In the genomic region with DNA sequence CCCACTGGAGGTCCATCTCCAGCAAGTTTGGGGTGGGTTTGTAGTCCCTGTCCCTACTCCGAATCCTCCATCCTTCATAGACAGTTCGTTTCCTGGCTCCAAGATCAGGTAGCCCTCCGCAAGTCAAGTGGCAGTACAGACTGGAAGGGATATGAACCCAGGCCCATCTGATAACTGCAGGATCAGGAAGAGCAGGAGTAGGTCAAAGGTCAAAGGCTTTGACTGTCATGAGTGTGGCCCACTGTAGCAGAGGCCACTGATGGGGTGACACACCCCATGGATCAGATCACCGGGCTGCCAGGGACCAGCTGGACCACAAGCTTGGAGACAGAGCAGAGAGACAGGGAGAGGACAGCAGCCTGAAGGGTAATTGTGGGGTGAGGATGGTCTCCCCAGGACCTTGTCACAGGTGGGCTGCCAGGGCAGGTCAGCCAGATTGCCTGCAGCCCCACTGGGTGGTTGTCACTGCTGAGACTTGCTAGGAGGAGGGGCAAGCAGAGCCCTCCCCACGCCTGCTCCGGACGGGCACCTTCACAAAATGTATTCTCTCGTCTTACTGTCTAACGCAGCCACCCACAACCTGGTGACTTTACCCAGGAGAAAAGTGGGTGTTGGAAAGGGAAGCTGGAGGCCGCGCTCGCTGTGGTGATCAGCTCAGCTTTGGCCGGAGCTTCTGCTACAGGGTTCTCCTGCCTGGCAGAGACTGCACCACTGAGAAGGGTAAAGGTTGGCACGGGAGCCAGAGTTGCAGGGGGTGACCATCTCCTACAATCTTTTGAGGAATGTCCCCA, we compare ENCODE assay signal across 12 mouse cellular contexts. TPM values are rescaled to one million over a fixed set of nuclear protein-coding genes. Genes with fewer than 3 reads are reported as not detected.
DNase-seq lines count a peak whose midpoint lies in the region; ATAC-seq and TF ChIP-seq lines count a peak whose summit lies in the region.
"Had no signal": no experiment of that assay in that cellular context is flagged by ENCODE, and none has a peak within 500 bp of the region (broad histone marks: within the 10 kb centered on the region; RNA-seq: fewer than 3 reads in every experiment).

No protein-coding gene starts in this region.

- WGBS in hindbrain, postnatal 0 days = 86% methylated on average over 14 of the region's 14 CpGs
- WGBS in hindbrain, embryonic 13.5 days = 90% methylated on average over 14 of the region's 14 CpGs

- no peaks in the 10 kb centered on the region for H3K4me1 ChIP-seq in hindbrain, postnatal 0 days (ENCODE audit: insufficient read depth, low read length)
- peaks cover 21% of the 10 kb centered on the region for H3K4me1 ChIP-seq in hindbrain, embryonic 13.5 days (replicated peaks)

- peaks cover 8% of the 10 kb centered on the region; the same call in 1 of the 2 replicates for H3K27me3 ChIP-seq in hindbrain, postnatal 0 days (ENCODE audit: insufficient read depth, low read length)
- H3K27me3 ChIP-seq in hindbrain, embryonic 13.5 days = peaks cover 63% of the 10 kb centered on the region
- H3K27me3 ChIP-seq: Patski had no signal

- TF ChIP-seq CTCF in hindbrain, postnatal 0 days (IDR thresholded peaks at IDR 0.05; ENCODE audit: low read depth) = no peak

- H3K36me3 ChIP-seq in hindbrain, postnatal 0 days (ENCODE audit: insufficient read depth, low read length) = no peaks in the 10 kb centered on the region
- H3K36me3 ChIP-seq in hindbrain, embryonic 13.5 days = no peaks in the 10 kb centered on the region
- H3K36me3 ChIP-seq: embryonic facial prominence, embryonic 12.5 days had no signal

- no peak for ATAC-seq in hindbrain, postnatal 0 days
- ATAC-seq in hindbrain, embryonic 13.5 days (ENCODE audit: low FRiP score) = no peak
- ATAC-seq: Patski had no signal

- peak; percentile 65 for DNase-seq in adrenal gland, adult 2 months
- no peak for DNase-seq in adrenal gland, adult 8-10 months
- no peak for DNase-seq in hindbrain, postnatal 0 days (ENCODE audit: low spot score)
- peak; percentile 55 to 60 for DNase-seq in right cerebral cortex, adult 2 months (ENCODE audit: low spot score in 2 of 2)
- DNase-seq in right cerebral cortex, postnatal 10 days (ENCODE audit: low spot score in 2 of 2) = no peak
- DNase-seq in urinary bladder, postnatal 14 days (ENCODE audit: low spot score) = no peak
- no peak for DNase-seq in retina, postnatal 1 day
- DNase-seq: spleen, adult 18-20 months had no signal

- peak overlapping the region; percentile 79; the same call in 1 of the 2 replicates for H3K4me2 ChIP-seq in hindbrain, postnatal 0 days (ENCODE audit: low read depth, low read length)
- no peak overlapping the region for H3K4me2 ChIP-seq in hindbrain, embryonic 13.5 days
- H3K4me2 ChIP-seq: embryonic facial prominence, embryonic 12.5 days had no signal

- H3K27ac ChIP-seq in hindbrain, postnatal 0 days = no peak overlapping the region
- H3K27ac ChIP-seq in hindbrain, embryonic 13.5 days = no peak overlapping the region
- H3K27ac ChIP-seq: embryonic facial prominence, embryonic 12.5 days had no signal

- H3K9me3 ChIP-seq in hindbrain, postnatal 0 days (ENCODE audit: low read length) = no peaks in the 10 kb centered on the region
- H3K9me3 ChIP-seq in hindbrain, embryonic 13.5 days = 0 out of 2 replicates have a peak, but pooled peaks cover 8% of the 10 kb centered on the region
- H3K9me3 ChIP-seq: embryonic facial prominence, embryonic 12.5 days had no signal

- H3K4me3 ChIP-seq in hindbrain, postnatal 0 days (ENCODE audit: low read length) = no peak overlapping the region
- H3K4me3 ChIP-seq in hindbrain, embryonic 13.5 days = no peak overlapping the region
- H3K4me3 ChIP-seq: embryonic facial prominence, embryonic 12.5 days had no signal

- H3K9ac ChIP-seq in hindbrain, postnatal 0 days (replicated peaks; ENCODE audit: low read length) = no peak overlapping the region
- no peak overlapping the region for H3K9ac ChIP-seq in hindbrain, embryonic 13.5 days
- H3K9ac ChIP-seq: embryonic facial prominence, embryonic 12.5 days had no signal

RNA-seq across cellular contexts. Expression of a gene that starts 2.4 kb away (rescaled TPM):
- total RNA-seq in adrenal gland, adult 2 months (2021) = 10 to 100 TPM; 29.9 to 30.1 TPM
- polyA plus RNA-seq in adrenal gland, adult 2 months (2012; rRNA removed) = 72.0 and 77.3 TPM in 2 replicates
- total RNA-seq in adrenal gland, adult 8-10 months (2022) = 10 to 100 TPM; 25.5 to 32.1 (median 28.5) TPM
- 70.0 and 79.9 TPM in 2 replicates for total RNA-seq in hindbrain, postnatal 0 days (2014; rRNA removed)
- 41.4 and 42.0 TPM in 2 replicates for polyA plus RNA-seq in hindbrain, postnatal 0 days (2015; fragmentation: Nextera tagmentation; extraction: Ambion mirVana)
- 30.8 and 33.5 TPM in 2 replicates for polyA plus RNA-seq in hindbrain, embryonic 13.5 days (2015; fragmentation: Nextera tagmentation; extraction: Ambion mirVana)

RNA-seq across cellular contexts. Expression of a gene that starts 3.4 kb away (rescaled TPM):
- 100 to 1,000 TPM; 366 to 466 TPM for total RNA-seq in adrenal gland, adult 2 months (2021)
- 3,420 and 4,353 TPM in 2 replicates for polyA plus RNA-seq in adrenal gland, adult 2 months (2012; rRNA removed)
- 100 to 1,000 TPM in 3 of 4 experiments, 10 to 100 TPM in 1; 91.8 to 623 (median 239) TPM for total RNA-seq in adrenal gland, adult 8-10 months (2022)
- 8.1 and 8.7 TPM in 2 replicates for total RNA-seq in hindbrain, postnatal 0 days (2014; rRNA removed)
- 5.2 and 5.7 TPM in 2 replicates for polyA plus RNA-seq in hindbrain, postnatal 0 days (2015; fragmentation: Nextera tagmentation; extraction: Ambion mirVana)
- 0.60 and 0.88 TPM in 2 replicates for polyA plus RNA-seq in hindbrain, embryonic 13.5 days (2015; fragmentation: Nextera tagmentation; extraction: Ambion mirVana)

RNA-seq across cellular contexts. Expression of a gene that starts 30.8 kb away (rescaled TPM):
- 10 to 100 TPM; 20.0 to 21.0 TPM for total RNA-seq in adrenal gland, adult 2 months (2021)
- polyA plus RNA-seq in adrenal gland, adult 2 months (2012; rRNA removed) = 31.2 and 38.6 TPM in 2 replicates
- 10 to 100 TPM; 19.9 to 23.9 (median 22.1) TPM for total RNA-seq in adrenal gland, adult 8-10 months (2022)
- 7.5 and 10.7 TPM in 2 replicates for total RNA-seq in hindbrain, postnatal 0 days (2014; rRNA removed)
- polyA plus RNA-seq in hindbrain, postnatal 0 days (2015; fragmentation: Nextera tagmentation; extraction: Ambion mirVana) = 7.2 and 9.8 TPM in 2 replicates
- 10.0 and 11.0 TPM in 2 replicates for polyA plus RNA-seq in hindbrain, embryonic 13.5 days (2015; fragmentation: Nextera tagmentation; extraction: Ambion mirVana)
- total RNA-seq: hematopoietic stem cell, adult 5-6 weeks had no signal

Comparison
In these comparisons a context has a peak if more than half of its experiments do, and no peak if none do; other contexts are left out.
1. DNase-seq: peak in adrenal gland, adult 2 months (single experiment) and right cerebral cortex, adult 2 months (2 of 2); none in adrenal gland, adult 8-10 months (single experiment), hindbrain, postnatal 0 days (single experiment), right cerebral cortex, postnatal 10 days (0 of 2), urinary bladder, postnatal 14 days (single experiment) and retina, postnatal 1 day (single experiment).